Mouse (Mus musculus) lung, embryonic 16.5 days (tissue): Measurements from ENCODE around the gene Cerkl. TPM values are rescaled to one million over a fixed set of nuclear protein-coding genes. Genes with fewer than 3 reads are reported as not detected.

Experiments
- ATAC-seq: fragments of 200-750 bp; cut with Nextera tagmentation; 2 replicates; pipeline ENCODE4 v1.8.0; 2017; ENCODE audit warnings: low read depth, mild to moderate bottlenecking, moderate library complexity
- H3K27ac ChIP-seq: fragments of 300-500 bp; sonication (generic); 2 replicates; pipeline ENCODE4 v1.5.1; 2014; ENCODE audit warnings: mild to moderate bottlenecking, control low read depth, low read length
- H3K27me3 ChIP-seq: fragments of 300-500 bp; sonication (generic); 2 replicates; pipeline ENCODE4 v1.6.1; 2014; ENCODE audit warnings: low read depth, low read length, mixed read lengths; ENCODE audit not compliant: control insufficient read depth, insufficient read depth
- H3K36me3 ChIP-seq: fragments of 300-500 bp; sonication (generic); 2 replicates; pipeline ENCODE4 v1.6.1; 2014; ENCODE audit warnings: low read length; ENCODE audit not compliant: control insufficient read depth, insufficient read depth
- H3K4me1 ChIP-seq: fragments of 300-500 bp; sonication (generic); replicated peaks from 2 replicates; pipeline ENCODE4 v1.6.1; 2014; ENCODE audit warnings: low read length, mixed read lengths; ENCODE audit not compliant: control insufficient read depth, insufficient read depth
- H3K4me2 ChIP-seq: fragments of 300-500 bp; sonication (generic); 2 replicates; pipeline ENCODE4 v1.6.1; 2014; ENCODE audit warnings: low read depth, low read length, control low read depth
- H3K4me3 ChIP-seq: fragments of 300-500 bp; sonication (generic); 2 replicates; pipeline ENCODE4 v1.5.1; 2014; ENCODE audit warnings: mild to moderate bottlenecking, low read length, control low read depth
- H3K9ac ChIP-seq: fragments of 300-500 bp; sonication (generic); 2 replicates; pipeline ENCODE4 v1.6.1; 2014; ENCODE audit warnings: low read length, control low read depth
- H3K9me3 ChIP-seq: fragments of 300-500 bp; sonication (generic); 2 replicates; pipeline ENCODE4 v1.6.1; 2016; ENCODE audit warnings: low read length; ENCODE audit not compliant: control insufficient read depth
- WGBS: fragments of 180-500 bp; shearing (Covaris S2); extraction: QIAGEN DNeasy Blood & Tissue Kit; methylation state at CpG from one replicate; pipeline ENCODE4 v1.1.7; 2014; 5-methylcytosine and 5-hydroxymethylcytosine counted together
- polyA plus RNA-seq: library from polyadenylated mRNA; unstranded; fragments of >200 nt; fragmentation: Nextera tagmentation; extraction: Ambion mirVana; gene quantifications from 2 replicates; pipeline ENCODE4 v1.2.1, GENCODE M21; 2015

The Cerkl gene
- polyA plus RNA-seq, 1 experiment from 2014 or later = 0.58 TPM

- H3K27ac ChIP-seq = no peak overlapping the region
- no peaks in the 10 kb centered on the region for H3K9me3 ChIP-seq
- H3K4me3 ChIP-seq = no peak overlapping the region
- WGBS = 70% methylated on average over 4 of the region's 4 CpGs
- peaks cover 3% of the 10 kb centered on the region; the same call in 1 of the 2 replicates for H3K4me1 ChIP-seq
- peaks cover 6% of the 10 kb centered on the region for H3K27me3 ChIP-seq
- H3K36me3 ChIP-seq = no peaks in the 10 kb centered on the region
- no peak overlapping the region for H3K9ac ChIP-seq
- H3K4me2 ChIP-seq = no peak overlapping the region
- no peak for ATAC-seq
Measured at GRCm38 (mm10) chr2:79449371-79449770, 7.2 kb downstream of the Cerkl start.

GRCm38 (mm10) chr2:79447198-79447597 is 9.4 kb downstream of the Cerkl start:
- Histone ChIP-seq H3K4me3 (no peak overlapping the region), H3K36me3 (no peaks in the 10 kb centered on the region), H3K9me3 (no peaks in the 10 kb centered on the region), H3K4me2 (no peak overlapping the region), H3K4me1 (no peaks in the 10 kb centered on the region), H3K27me3 (no peaks in the 10 kb centered on the region), H3K9ac (no peak overlapping the region), H3K27ac (no peak overlapping the region)
- no peak for ATAC-seq
- WGBS = 75% methylated on average over 1 of the region's 1 CpGs

DNA sequence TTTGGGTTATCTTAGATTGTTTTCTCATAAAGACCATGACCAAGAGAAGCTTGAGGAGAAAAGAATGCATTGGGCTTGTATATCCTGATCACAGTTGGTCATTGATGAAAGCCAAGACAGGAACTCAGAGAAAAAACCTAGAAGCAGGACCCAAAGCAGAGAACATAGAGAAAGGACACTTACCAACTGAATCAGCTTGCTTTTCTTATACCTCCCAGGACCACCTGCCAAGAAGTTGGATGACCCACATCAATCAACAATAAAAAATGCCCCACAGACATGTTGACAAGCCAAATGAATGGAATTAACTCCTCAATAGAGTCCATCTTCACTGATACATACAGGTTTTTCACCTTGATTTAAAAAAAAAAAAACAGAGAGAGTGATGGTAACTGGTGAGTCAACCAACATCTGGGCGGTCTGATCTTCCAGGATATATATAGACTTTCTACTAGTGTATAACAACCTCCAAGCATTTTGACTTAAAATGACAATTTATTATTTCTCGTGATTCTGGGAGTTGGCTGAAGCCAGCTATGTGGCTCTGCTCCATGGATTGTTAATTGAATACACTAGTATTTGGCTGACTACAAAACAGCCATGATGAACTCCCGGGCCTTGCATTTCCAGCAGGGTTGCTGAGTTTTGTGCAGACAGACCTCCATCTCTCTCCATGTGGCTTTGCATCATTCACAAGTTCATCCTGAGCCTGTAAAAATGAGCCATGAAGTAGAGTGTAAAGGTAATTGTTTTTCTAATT is 12.5 kb downstream of the Cerkl start:
- Histone ChIP-seq H3K36me3 (no peaks in the 10 kb centered on the region), H3K9ac (no peak overlapping the region), H3K27ac (no peak overlapping the region), H3K4me3 (no peak overlapping the region), H3K4me1 (no peaks in the 10 kb centered on the region), H3K27me3 (no peaks in the 10 kb centered on the region), H3K9me3 (no peaks in the 10 kb centered on the region), H3K4me2 (no peak overlapping the region)
- ATAC-seq = no peak
- 87% methylated on average over 3 of the region's 3 CpGs for WGBS

- Histone ChIP-seq H3K9ac (no peak overlapping the region), H3K9me3 (no peaks in the 10 kb centered on the region), H3K36me3 (no peaks in the 10 kb centered on the region), H3K4me3 (no peak overlapping the region), H3K4me2 (no peak overlapping the region), H3K4me1 (no peaks in the 10 kb centered on the region), H3K27ac (no peak overlapping the region), H3K27me3 (no peaks in the 10 kb centered on the region)
- ATAC-seq = no peak
- 81% methylated on average over 2 of the region's 2 CpGs for WGBS
Measured at GRCm38 (mm10) chr2:79443401-79443800, 13.2 kb downstream of the Cerkl start.

- WGBS = 70% methylated on average over 6 of the region's 6 CpGs
- H3K4me1 ChIP-seq = no peaks in the 10 kb centered on the region
- no peak overlapping the region for H3K9ac ChIP-seq
- H3K4me3 ChIP-seq = no peak overlapping the region
- H3K9me3 ChIP-seq = no peaks in the 10 kb centered on the region
- H3K27ac ChIP-seq = no peak overlapping the region
- H3K27me3 ChIP-seq = no peaks in the 10 kb centered on the region
- no peaks in the 10 kb centered on the region for H3K36me3 ChIP-seq
- H3K4me2 ChIP-seq = no peak overlapping the region
- ATAC-seq = no peak
Measured at GRCm38 (mm10) chr2:79442906-79443305, 13.7 kb downstream of the Cerkl start.

DNA sequence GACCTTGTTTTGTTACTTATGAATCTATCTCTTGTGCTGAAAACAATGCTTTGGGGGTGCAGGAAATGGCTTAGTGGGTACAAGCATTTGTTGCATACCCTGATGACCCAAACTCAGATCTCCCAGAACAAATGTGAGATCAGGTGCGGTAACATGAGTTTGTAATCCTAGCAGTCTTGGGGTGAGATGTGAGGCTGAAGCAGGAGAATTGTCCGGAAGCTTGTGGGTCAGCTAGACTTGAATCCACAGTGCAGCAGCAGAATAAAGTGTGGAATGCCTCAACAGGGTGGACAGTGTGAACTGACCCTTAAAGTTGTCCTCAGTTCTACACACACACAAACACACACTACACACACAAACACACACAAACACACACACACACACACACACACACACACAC is 14.4 kb downstream of the Cerkl start:
- H3K27ac ChIP-seq = no peak overlapping the region
- H3K4me1 ChIP-seq = no peaks in the 10 kb centered on the region
- H3K9ac ChIP-seq = no peak overlapping the region
- WGBS = 88% methylated on average over 2 of the region's 2 CpGs
- H3K27me3 ChIP-seq = no peaks in the 10 kb centered on the region
- H3K9me3 ChIP-seq = no peaks in the 10 kb centered on the region
- ATAC-seq = no peak
- H3K36me3 ChIP-seq = no peaks in the 10 kb centered on the region
- H3K4me2 ChIP-seq = no peak overlapping the region
- no peak overlapping the region for H3K4me3 ChIP-seq

- peaks cover 7% of the 10 kb centered on the region; the same call in 1 of the 2 replicates for H3K27me3 ChIP-seq
- no peak overlapping the region for H3K9ac ChIP-seq
- peaks cover 3% of the 10 kb centered on the region; the same call in 1 of the 2 replicates for H3K4me1 ChIP-seq
- H3K9me3 ChIP-seq = no peaks in the 10 kb centered on the region
- no peak overlapping the region for H3K27ac ChIP-seq
- no peaks in the 10 kb centered on the region for H3K36me3 ChIP-seq
- H3K4me3 ChIP-seq = no peak overlapping the region
- ATAC-seq = no peak
- H3K4me2 ChIP-seq = no peak overlapping the region
Measured at GRCm38 (mm10) chr2:79430061-79430460, 26.5 kb downstream of the Cerkl start.

DNA sequence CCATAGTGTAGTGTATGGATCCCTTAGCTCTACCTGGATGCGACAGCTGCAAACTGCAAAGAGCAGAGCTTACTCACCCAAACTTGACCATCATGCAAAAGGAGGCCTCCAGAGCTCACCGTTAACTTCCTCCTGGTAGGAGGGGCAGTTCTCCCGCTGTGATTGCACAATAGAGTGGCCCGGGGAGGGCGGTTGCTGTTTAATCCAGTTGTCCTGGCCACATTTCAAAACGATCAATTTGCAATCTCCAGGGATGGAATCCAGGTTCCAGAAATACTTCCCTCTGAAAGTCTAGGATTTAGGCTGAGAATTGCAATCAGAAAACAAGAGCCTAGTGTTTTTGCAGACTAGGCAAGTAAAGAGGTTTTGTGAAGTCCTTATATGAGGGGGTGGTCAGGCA is 26.9 kb downstream of the Cerkl start:
- WGBS = 11% methylated on average over 6 of the region's 6 CpGs
- H3K4me2 ChIP-seq = no peak overlapping the region

DNA sequence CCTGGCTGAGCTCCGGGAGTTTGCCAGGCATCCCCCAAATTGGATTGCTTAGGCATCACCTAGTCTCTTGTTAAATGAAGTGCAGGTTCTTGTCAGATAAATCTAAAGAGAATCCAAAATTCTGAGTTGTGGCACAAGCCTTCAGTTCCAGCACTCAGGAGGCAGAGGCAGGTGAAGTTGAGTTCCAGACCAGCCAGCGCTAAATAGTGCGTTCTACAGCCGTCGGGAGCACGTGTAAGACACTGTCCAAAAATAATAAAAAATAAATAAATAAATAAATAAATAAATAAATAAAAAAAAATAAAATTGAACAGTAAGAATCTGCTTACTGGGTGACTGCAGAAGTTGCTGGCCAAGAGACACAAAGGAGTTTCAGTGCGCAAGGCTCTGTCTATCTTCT is 27.5 kb downstream of the Cerkl start:
- peak; percentile 12; the same call in 1 of the 2 replicates for ATAC-seq
- Histone ChIP-seq H3K27ac (no peak overlapping the region), H3K9ac (no peak overlapping the region)

More for the DNA sequence above, 26.9 kb downstream of the Cerkl start:
- peaks cover 3% of the 10 kb centered on the region; the same call in 1 of the 2 replicates for H3K4me1 ChIP-seq
- H3K4me3 ChIP-seq = no peak overlapping the region
- ATAC-seq = no peak
- no peaks in the 10 kb centered on the region for H3K9me3 ChIP-seq
- H3K9ac ChIP-seq = no peak overlapping the region
- no peaks in the 10 kb centered on the region for H3K36me3 ChIP-seq
- no peak overlapping the region for H3K27ac ChIP-seq
- H3K27me3 ChIP-seq = peaks cover 7% of the 10 kb centered on the region; the same call in 1 of the 2 replicates

More for the DNA sequence above, 27.5 kb downstream of the Cerkl start:
- WGBS = 14% methylated on average over 7 of the region's 7 CpGs
- Histone ChIP-seq H3K9me3 (no peaks in the 10 kb centered on the region), H3K4me3 (peak overlapping the region; percentile 51), H3K4me2 (peak overlapping the region; percentile 85), H3K27me3 (peaks cover 7% of the 10 kb centered on the region; the same call in 1 of the 2 replicates), H3K36me3 (no peaks in the 10 kb centered on the region), H3K4me1 (peaks cover 3% of the 10 kb centered on the region; the same call in 1 of the 2 replicates)
